Mouse (Mus musculus) forebrain, embryonic 10.5 days (tissue): ENCODE data around the gene Hes2. TPM values are rescaled to one million over a fixed set of nuclear protein-coding genes. Genes with fewer than 3 reads are reported as not detected.

Experiments used
- DNase-seq: peaks from one replicate; pipeline ENCODE4 v3.0.0-alpha.2; 2017; ENCODE audit warnings: low spot score; ENCODE audit errors: extremely low spot score
- H3K27ac ChIP-seq: fragments of 300-500 bp; sonication (generic); 2 replicates; pipeline ENCODE4 v1.5.1; 2016; ENCODE audit warnings: mild to moderate bottlenecking
- H3K27me3 ChIP-seq: fragments of 300-500 bp; sonication (generic); 2 replicates; pipeline ENCODE4 v1.6.1; 2016; ENCODE audit warnings: mild to moderate bottlenecking; ENCODE audit not compliant: poor library complexity, severe bottlenecking
- H3K36me3 ChIP-seq: fragments of 300-500 bp; sonication (generic); replicated peaks from 2 replicates; pipeline ENCODE4 v1.6.1; 2016; ENCODE audit warnings: mild to moderate bottlenecking, moderate library complexity
- H3K4me1 ChIP-seq: fragments of 300-500 bp; sonication (generic); 2 replicates; pipeline ENCODE4 v1.6.1; 2016
- H3K4me3 ChIP-seq: fragments of 300-500 bp; sonication (generic); 2 replicates; pipeline ENCODE4 v1.5.1; 2016; ENCODE audit warnings: mild to moderate bottlenecking, moderate library complexity
- H3K9me3 ChIP-seq: fragments of 300-500 bp; sonication (generic); 2 replicates; pipeline ENCODE4 v1.6.1; 2016; ENCODE audit warnings: mild to moderate bottlenecking, moderate library complexity
- WGBS: fragments of 180-500 bp; shearing (Covaris S2); methylation state at CpG from one replicate; pipeline ENCODE4 v1.1.7; 2016; 5-methylcytosine and 5-hydroxymethylcytosine counted together
- polyA plus RNA-seq: library from polyadenylated mRNA; unstranded; fragments of >200 nt; fragmentation: Nextera tagmentation; extraction: Ambion mirVana; gene quantifications from 2 replicates; pipeline ENCODE4 v1.2.1, GENCODE M21; 2016

Hes2 gene
- polyA plus RNA-seq, 1 experiment from 2014 or later, result not detected

DNA sequence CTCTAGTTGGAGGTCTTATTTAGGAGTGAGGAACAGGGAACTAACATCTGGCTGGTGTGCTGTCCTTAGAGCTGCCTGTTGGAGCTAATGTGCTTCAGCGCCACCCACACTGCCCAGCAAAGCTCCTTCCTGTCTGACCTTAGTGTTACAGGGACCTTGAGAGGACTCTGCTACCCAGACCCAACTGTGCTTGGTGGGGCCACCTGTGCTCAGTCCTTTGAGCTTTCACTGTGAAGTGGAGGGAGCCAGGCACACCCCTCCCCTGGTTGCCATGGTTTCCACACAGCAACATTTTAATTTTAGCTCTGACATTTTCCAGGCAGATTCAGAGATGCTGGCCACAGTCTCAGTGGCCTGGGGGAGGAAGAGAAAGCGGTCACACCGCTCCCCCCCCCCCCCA lies 44.2 kb downstream of the Hes2 start:
- H3K9me3 ChIP-seq, result no peaks in the 10 kb centered on the region
- H3K4me1 ChIP-seq, result peaks cover 21% of the 10 kb centered on the region
- no peak overlapping the region for H3K27ac ChIP-seq
- no peak overlapping the region for H3K4me3 ChIP-seq
- H3K36me3 ChIP-seq, result no peaks in the 10 kb centered on the region
- no peak for DNase-seq
- no peaks in the 10 kb centered on the region for H3K27me3 ChIP-seq
- WGBS, result 89% methylated on average over 3 of the region's 3 CpGs

DNA sequence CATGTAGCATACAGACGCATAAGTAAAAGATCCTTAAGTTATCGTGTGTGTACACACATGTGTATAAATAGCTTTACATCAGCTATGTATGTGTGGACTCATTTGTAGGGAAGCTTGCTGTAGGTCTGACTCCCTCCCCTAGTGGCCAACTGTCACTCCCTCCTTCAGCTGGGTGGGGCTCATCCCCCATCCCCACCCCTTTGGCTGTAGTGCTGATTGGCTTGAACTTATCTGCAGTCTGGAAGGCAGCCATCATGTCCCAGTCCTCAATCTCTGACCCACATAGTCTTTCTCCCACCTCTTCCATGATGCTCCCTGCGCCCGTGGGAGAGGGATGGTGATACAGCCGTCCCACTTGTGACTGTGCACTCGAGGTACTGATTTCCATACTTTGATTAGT lies 46.0 kb downstream of the Hes2 start:
- Histone ChIP-seq H3K36me3 (no peaks in the 10 kb centered on the region; the same call in 1 of the 2 replicates), H3K4me3 (no peak overlapping the region), H3K27ac (no peak overlapping the region), H3K27me3 (no peaks in the 10 kb centered on the region), H3K4me1 (peaks cover 25% of the 10 kb centered on the region), H3K9me3 (no peaks in the 10 kb centered on the region)
- no peak for DNase-seq
- WGBS, result 91% methylated on average over 6 of the region's 6 CpGs

DNA sequence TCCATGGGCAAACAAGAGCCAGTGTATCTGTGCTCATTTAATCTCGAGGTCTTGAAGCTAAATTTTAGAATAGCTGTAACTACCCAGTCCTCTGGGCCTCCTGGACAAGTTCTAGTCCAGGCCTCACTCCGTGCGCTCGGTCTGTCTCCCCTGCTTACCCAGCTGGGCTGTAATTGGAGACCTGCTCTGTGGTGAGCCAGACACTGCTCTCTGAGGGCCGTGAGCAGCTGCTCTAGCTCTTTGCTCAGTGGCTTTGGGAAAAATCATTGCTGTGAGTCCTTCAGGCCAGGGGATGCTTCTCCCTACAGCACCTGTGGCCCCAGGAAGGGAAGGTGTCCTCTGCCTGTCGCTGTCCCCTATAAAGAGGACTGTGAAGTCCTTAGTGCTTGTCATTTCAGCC lies 47.5 kb downstream of the Hes2 start:
- Histone ChIP-seq H3K27me3 (no peaks in the 10 kb centered on the region), H3K4me3 (no peak overlapping the region), H3K36me3 (peaks cover 3% of the 10 kb centered on the region), H3K27ac (no peak overlapping the region), H3K4me1 (peaks cover 25% of the 10 kb centered on the region), H3K9me3 (no peaks in the 10 kb centered on the region)
- DNase-seq, result no peak
- WGBS, result 74% methylated on average over 6 of the region's 6 CpGs

DNA sequence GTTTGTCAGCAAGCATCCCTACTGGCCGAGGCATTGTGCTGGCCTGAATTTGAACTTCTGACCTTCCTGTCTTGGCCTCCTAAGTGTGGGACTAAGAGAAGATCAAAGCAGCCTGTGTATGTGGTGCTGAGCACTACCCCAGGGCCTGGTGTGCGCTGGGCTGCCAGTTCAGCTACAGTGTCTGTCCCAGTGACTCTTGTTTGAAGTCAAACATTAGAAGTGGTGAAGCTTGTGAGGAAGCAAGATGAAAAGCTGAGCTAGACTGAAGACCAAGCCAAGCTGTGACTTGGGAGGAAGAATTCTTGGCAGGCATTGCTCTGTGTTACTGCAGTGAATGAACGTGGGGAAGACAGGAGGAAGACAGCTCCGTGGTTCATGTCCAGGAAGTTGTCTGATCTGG lies 51.0 kb downstream of the Hes2 start:
- Histone ChIP-seq H3K4me1 (peaks cover 21% of the 10 kb centered on the region), H3K4me3 (no peak overlapping the region), H3K9me3 (no peaks in the 10 kb centered on the region), H3K27ac (no peak overlapping the region), H3K27me3 (0 out of 2 replicates have a peak, but pooled peaks cover 7% of the 10 kb centered on the region), H3K36me3 (peaks cover 3% of the 10 kb centered on the region)
- 75% methylated on average over 4 of the region's 4 CpGs for WGBS
- no peak for DNase-seq

Other genes starting within 250 kb of the Hes2 start
- gene Dnajc11, start 225.2 kb upstream of the Hes2 start, polyA plus RNA-seq, result 113 and 114 TPM in 2 replicates
- gene Thap3, start 169.9 kb upstream of the Hes2 start, polyA plus RNA-seq, result 34.9 and 35.7 TPM in 2 replicates
- 24.1 and 26.1 TPM in 2 replicates for gene Phf13, start 162.6 kb upstream of the Hes2 start, polyA plus RNA-seq
- gene Klhl21, start 150.1 kb upstream of the Hes2 start, polyA plus RNA-seq, result 8.1 and 8.3 TPM in 2 replicates
- gene Zbtb48, start 131.2 kb upstream of the Hes2 start, polyA plus RNA-seq, result 24.1 and 24.4 TPM in 2 replicates
- 0.48 and 0.79 TPM in 2 replicates for gene Tas1r1, start 120.3 kb upstream of the Hes2 start, polyA plus RNA-seq
- gene Nol9, start 119.5 kb upstream of the Hes2 start, polyA plus RNA-seq, result 42.0 and 43.0 TPM in 2 replicates
- gene Plekhg5, start 86.4 kb upstream of the Hes2 start, polyA plus RNA-seq, result 9.6 and 9.8 TPM in 2 replicates
- gene Tnfrsf25, start 42.9 kb upstream of the Hes2 start, polyA plus RNA-seq, result 0.72 and 0.96 TPM in 2 replicates
- 5.6 and 5.9 TPM in 2 replicates for gene Espn, start 6.5 kb upstream of the Hes2 start, polyA plus RNA-seq
- gene Acot7, start 19.3 kb downstream of the Hes2 start, polyA plus RNA-seq, result 61.0 and 64.4 TPM in 2 replicates
- 2.5 and 3.0 TPM in 2 replicates for gene Gpr153, start 115.4 kb downstream of the Hes2 start, polyA plus RNA-seq
- gene Hes3, start 132.8 kb downstream of the Hes2 start, polyA plus RNA-seq, result 0.38 and 0.92 TPM in 2 replicates
- gene Icmt, start 138.4 kb downstream of the Hes2 start, polyA plus RNA-seq, result 23.3 and 26.1 TPM in 2 replicates
- 0.92 and 1.3 TPM in 2 replicates for gene Rnf207, start 160.1 kb downstream of the Hes2 start, polyA plus RNA-seq
- gene Rpl22, start 166.9 kb downstream of the Hes2 start, polyA plus RNA-seq, result 363 and 368 TPM in 2 replicates
- gene Chd5, start 179.8 kb downstream of the Hes2 start, polyA plus RNA-seq, result 0.09 and 0.31 TPM in 2 replicates